9 mouse cellular contexts compared by ENCODE assay signal in the genomic region with DNA sequence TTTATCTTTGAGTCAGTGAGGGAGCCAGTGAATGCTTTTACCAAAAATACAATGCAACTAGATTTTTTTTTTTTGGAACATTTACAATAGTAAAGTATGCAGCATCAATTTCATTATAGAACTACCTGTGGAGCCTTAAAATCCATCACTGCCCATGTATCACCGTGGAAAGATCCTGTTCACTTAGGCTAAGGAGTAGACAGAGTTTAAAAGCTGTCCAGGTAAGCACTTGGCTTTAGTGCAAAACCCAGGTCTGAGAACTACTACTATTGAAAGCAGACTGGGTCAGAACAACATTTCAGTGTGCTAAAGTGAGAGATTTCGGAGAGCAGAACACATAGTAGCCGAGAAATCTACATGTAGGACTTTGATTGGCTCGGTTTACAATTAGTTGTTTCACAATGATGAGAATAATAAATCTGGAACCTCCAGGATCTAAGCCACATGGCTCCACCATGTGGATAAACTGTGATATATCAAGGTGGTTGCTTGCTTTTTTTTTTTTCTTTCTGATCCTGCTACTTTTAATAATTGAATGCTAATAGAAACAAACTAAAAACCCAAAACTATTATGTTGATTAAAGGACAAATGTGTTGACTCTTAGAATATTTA. TPM values are rescaled to one million over a fixed set of nuclear protein-coding genes. Genes with fewer than 3 reads are reported as not detected.
DNase-seq lines count a peak whose midpoint lies in the region; ATAC-seq and TF ChIP-seq lines count a peak whose summit lies in the region.
"Had no signal": no experiment of that assay in that cellular context is flagged by ENCODE, and none has a peak within 500 bp of the region (broad histone marks: within the 10 kb centered on the region; RNA-seq: fewer than 3 reads in every experiment).

No protein-coding gene starts in this region.

- peak; percentile 73 for TF ChIP-seq RAD21 in MEL (IDR thresholded peaks at IDR 0.05; ENCODE audit: low read depth, low read length)

- TF ChIP-seq EP300 in MEL (IDR thresholded peaks at IDR 0.05; ENCODE audit: low read depth in 1 of 2, low read length in 2 of 2) = no peak

- H3K27me3 ChIP-seq in MEL (ENCODE audit: control insufficient read depth in 1 of 2, insufficient read depth in 2 of 2, low read length in 2 of 2) = no peaks in the 10 kb centered on the region
- H3K27me3 ChIP-seq in embryonic facial prominence, embryonic 14.5 days (replicated peaks; ENCODE audit: control insufficient read depth, insufficient read depth, low read length) = no peaks in the 10 kb centered on the region
- H3K27me3 ChIP-seq in midbrain, embryonic 15.5 days (replicated peaks) = no peaks in the 10 kb centered on the region

- H3K36me3 ChIP-seq in MEL (ENCODE audit: control insufficient read depth in 1 of 2, insufficient read depth in 2 of 2, low read length in 2 of 2) = peaks cover 0 to 2% of the 10 kb centered on the region in 2 experiments; a peak in 2 of 4 replicates
- H3K36me3 ChIP-seq in embryonic facial prominence, embryonic 14.5 days (ENCODE audit: control insufficient read depth, insufficient read depth, low read length) = no peaks in the 10 kb centered on the region
- H3K36me3 ChIP-seq in midbrain, embryonic 15.5 days (replicated peaks) = no peaks in the 10 kb centered on the region

- TF ChIP-seq CTCF in layer of hippocampus, adult 2 months (conservative IDR thresholded peaks at IDR 0.05) = peak; percentile 79
- TF ChIP-seq CTCF in MEL (IDR thresholded peaks at IDR 0.05 in 2 of 3, conservative IDR thresholded peaks at IDR 0.05 in 1 of 3; ENCODE audit: control insufficient read depth in 1 of 3, insufficient read depth in 1 of 3, low read depth in 2 of 3, low read length in 3 of 3, poor library complexity in 1 of 3, severe bottlenecking in 1 of 3) = peak in 1 of 3 experiments; percentile 68; a peak in 2 of 6 replicates

- H3K4me1 ChIP-seq in MEL (ENCODE audit: control insufficient read depth in 1 of 2, insufficient read depth in 2 of 2, low read length in 2 of 2) = no peaks in the 10 kb centered on the region
- H3K4me1 ChIP-seq in embryonic facial prominence, embryonic 14.5 days (ENCODE audit: control insufficient read depth, insufficient read depth, low read length) = no peaks in the 10 kb centered on the region
- H3K4me1 ChIP-seq in midbrain, embryonic 15.5 days = no peaks in the 10 kb centered on the region

- peak overlapping the region; percentile 74 for H3K27ac ChIP-seq in layer of hippocampus, adult 2 months
- H3K27ac ChIP-seq in MEL (ENCODE audit: control insufficient read depth, low read depth, low read length) = no peak overlapping the region
- H3K27ac ChIP-seq in embryonic facial prominence, embryonic 14.5 days (replicated peaks; ENCODE audit: low read depth, low read length) = no peak overlapping the region
- H3K27ac ChIP-seq in midbrain, embryonic 15.5 days = peak overlapping the region; percentile 29; the same call in 1 of the 2 replicates

- WGBS in embryonic facial prominence, embryonic 14.5 days = 48% methylated on average over 4 of the region's 4 CpGs
- 31% methylated on average over 4 of the region's 4 CpGs for WGBS in midbrain, embryonic 15.5 days

- ATAC-seq in embryonic facial prominence, embryonic 14.5 days (ENCODE audit: low read depth) = no peak
- peak; percentile 62 for ATAC-seq in midbrain, embryonic 15.5 days (replicated peaks)
- ATAC-seq: activated CD4-positive, CD25-positive, alpha-beta regulatory T cell, adult 4 months had no signal

- H3K79me2 ChIP-seq in MEL (ENCODE audit: control insufficient read depth, insufficient read depth, low read length, poor library complexity) = no peaks in the 10 kb centered on the region

- peak in 1 of 2 experiments; percentile 21 for DNase-seq in layer of hippocampus, adult 2 months (ENCODE audit: low spot score in 2 of 2)
- no peak for DNase-seq in layer of hippocampus, postnatal 36 days
- DNase-seq in MEL (ENCODE audit: low read depth, low spot score) = peak; percentile 43
- DNase-seq in embryonic facial prominence, embryonic 14.5 days (ENCODE audit: low spot score) = peak; percentile 3
- no peak for DNase-seq in gastrocnemius, postnatal 10 days
- DNase-seq in spleen, postnatal 14 days (ENCODE audit: low spot score in 2 of 2) = no peak
- no peak for DNase-seq in urinary bladder, postnatal 10 days (ENCODE audit: low spot score)

- no peak overlapping the region for H3K9ac ChIP-seq in MEL (ENCODE audit: control insufficient read depth, low read depth, low read length, poor library complexity, severe bottlenecking)
- no peak overlapping the region for H3K9ac ChIP-seq in embryonic facial prominence, embryonic 14.5 days (ENCODE audit: low read depth, low read length)
- no peak overlapping the region for H3K9ac ChIP-seq in midbrain, embryonic 15.5 days

- no peak overlapping the region for H3K4me2 ChIP-seq in embryonic facial prominence, embryonic 14.5 days (ENCODE audit: low read depth, low read length)
- H3K4me2 ChIP-seq in midbrain, embryonic 15.5 days = peak overlapping the region; percentile 36

- H3K9me3 ChIP-seq in MEL (replicated peaks; ENCODE audit: insufficient read depth, low read length) = no peaks in the 10 kb centered on the region
- H3K9me3 ChIP-seq in embryonic facial prominence, embryonic 14.5 days (ENCODE audit: control insufficient read depth, low read length) = no peaks in the 10 kb centered on the region
- no peaks in the 10 kb centered on the region for H3K9me3 ChIP-seq in midbrain, embryonic 15.5 days

- peak overlapping the region; percentile 31 for H3K4me3 ChIP-seq in layer of hippocampus, adult 2 months
- no peak overlapping the region for H3K4me3 ChIP-seq in MEL (ENCODE audit: control insufficient read depth in 1 of 2, insufficient read depth in 1 of 2, low read depth in 2 of 2, low read length in 2 of 2)
- no peak overlapping the region for H3K4me3 ChIP-seq in embryonic facial prominence, embryonic 14.5 days (ENCODE audit: low read depth, low read length)
- no peak overlapping the region for H3K4me3 ChIP-seq in midbrain, embryonic 15.5 days

- no peak for TF ChIP-seq POLR2A in MEL (IDR thresholded peaks at IDR 0.05; ENCODE audit: control insufficient read depth in 1 of 2, insufficient read depth in 1 of 2, low read depth in 1 of 2, low read length in 2 of 2, poor library complexity in 1 of 2)

TF ChIP-seq in MEL, 35 proteins besides CTCF, POLR2A, EP300 and RAD21:
- TF ChIP-seq ZNF384 (IDR thresholded peaks at IDR 0.05; ENCODE audit: low read depth, low read length) = peak; percentile 95
- TF ChIP-seq JUND (IDR thresholded peaks at IDR 0.05; ENCODE audit: low read depth, low read length) = no peak
- TF ChIP-seq MAX (IDR thresholded peaks at IDR 0.05; ENCODE audit: low read length) = no peak; the same call in 1 of the 2 replicates
- TF ChIP-seq RCOR1 (IDR thresholded peaks at IDR 0.05; ENCODE audit: low read depth, low read length) = no peak
- no peak for TF ChIP-seq BHLHE40 (IDR thresholded peaks at IDR 0.05; ENCODE audit: borderline replicate concordance, low read depth, low read length)
- no peak for TF ChIP-seq POLR2AphosphoS5 (IDR thresholded peaks at IDR 0.05; ENCODE audit: borderline replicate concordance, low read depth, low read length)
- TF ChIP-seq MAZ (IDR thresholded peaks at IDR 0.05; ENCODE audit: low read depth, low read length) = no peak
- TF ChIP-seq ZC3H11A (IDR thresholded peaks at IDR 0.05; ENCODE audit: low read depth, low read length) = peak; percentile 68
- TF ChIP-seq MYB (IDR thresholded peaks at IDR 0.05; ENCODE audit: low read depth, low read length) = no peak
- TF ChIP-seq NRF1 (IDR thresholded peaks at IDR 0.05; ENCODE audit: insufficient read depth, low read depth, low read length, poor library complexity, severe bottlenecking) = no peak
- TF ChIP-seq ZKSCAN1 (IDR thresholded peaks at IDR 0.05; ENCODE audit: low read depth, low read length) = no peak
- TF ChIP-seq MEF2A (IDR thresholded peaks at IDR 0.05; ENCODE audit: extremely low read depth, insufficient replicate concordance, low read depth, low read length, poor library complexity, severe bottlenecking) = no peak
- no peak for TF ChIP-seq POLR2AphosphoS2 (IDR thresholded peaks at IDR 0.05; ENCODE audit: low read length)
- peak; percentile 82 for TF ChIP-seq SMC3 (IDR thresholded peaks at IDR 0.05; ENCODE audit: low read depth, low read length)

RNA-seq across cellular contexts. Expression of a gene that starts 24.6 kb away (rescaled TPM):
- total RNA-seq in layer of hippocampus, adult 2 months (2021) = 10 to 100 TPM; 56.0 to 56.8 TPM
- total RNA-seq in layer of hippocampus, postnatal 36 days (2021) = 10 to 100 TPM; 65.1 to 65.4 TPM
- 61.8 and 77.3 TPM in 2 replicates for total RNA-seq in MEL (2012; rRNA removed)
- polyA plus RNA-seq in MEL (2012; ENCODE audit: insufficient read depth in 1 of 2, insufficient read length in 2 of 2, low read depth in 1 of 2, low replicate concordance in 2 of 2, missing spikeins in 1 of 2) = 100 to 1,000 TPM in 1 of 2 experiments, not detected in 1; 101 TPM
- 76.4 and 82.8 TPM in 2 replicates for polyA plus RNA-seq in embryonic facial prominence, embryonic 14.5 days (2014; fragmentation: Nextera tagmentation; extraction: Ambion mirVana)
- polyA plus RNA-seq in midbrain, embryonic 15.5 days (2015; fragmentation: Nextera tagmentation; extraction: Ambion mirVana) = 76.8 and 82.7 TPM in 2 replicates
- total RNA-seq in gastrocnemius, postnatal 10 days (2021) = 10 to 100 TPM; 21.7 to 32.5 TPM

Comparison
In these comparisons a context has a peak if more than half of its experiments do, and no peak if none do; other contexts are left out.
1. DNase-seq: peak in MEL (single experiment) and embryonic facial prominence, embryonic 14.5 days (single experiment); none in layer of hippocampus, postnatal 36 days (0 of 2), gastrocnemius, postnatal 10 days (single experiment), spleen, postnatal 14 days (0 of 2) and urinary bladder, postnatal 10 days (single experiment).
2. H3K27ac ChIP-seq: peak in layer of hippocampus, adult 2 months (single experiment) and midbrain, embryonic 15.5 days (single experiment); none in MEL (single experiment) and embryonic facial prominence, embryonic 14.5 days (single experiment).